Mouse (Mus musculus): ENCODE results near the gene Olfr606.
"Not testable (repeated sequence)": the region's sequence is repeated elsewhere in the genome, so short reads cannot be mapped to it uniquely, and the experiment has no call there.

- not testable (repeated sequence) for TF ChIP-seq POLR2A (IDR thresholded peaks at IDR 0.05; ENCODE audit: borderline replicate concordance, extremely low read depth, low read depth, low read length); CTCF (IDR thresholded peaks at IDR 0.05; ENCODE audit: insufficient read depth, low read length)
Measured at GRCm38 (mm10) chr7:103406521-103407055, 42.3 kb upstream of the Olfr606 start.

All from lung, adult 2 months (tissue).